Mouse (Mus musculus) embryonic facial prominence, embryonic 11.5 days (tissue): Measurements from ENCODE around the gene Wipf3. TPM values are rescaled to one million over a fixed set of nuclear protein-coding genes. Genes with fewer than 3 reads are reported as not detected.

Source experiments
- ATAC-seq: fragments of 200-750 bp; cut with Nextera tagmentation; replicated peaks from 2 replicates; pipeline ENCODE4 v1.8.0; 2017; ENCODE audit warnings: low read depth; ENCODE audit not compliant: insufficient number of reproducible peaks, low FRiP score, low TSS enrichment
- DNase-seq: peaks from one replicate; pipeline ENCODE4 v3.0.0-alpha.2; 2015; ENCODE audit warnings: low spot score
- H3K27ac ChIP-seq: fragments of 300-500 bp; sonication (generic); replicated peaks from 2 replicates; pipeline ENCODE4 v1.5.1; 2014; ENCODE audit warnings: mild to moderate bottlenecking, low read depth, low read length, control low read depth
- H3K27me3 ChIP-seq: fragments of 300-500 bp; sonication (generic); 2 replicates; pipeline ENCODE4 v1.6.1; 2014; ENCODE audit warnings: mild to moderate bottlenecking, low read length, moderate library complexity, mixed read lengths; ENCODE audit not compliant: control insufficient read depth, insufficient read depth
- H3K36me3 ChIP-seq: fragments of 300-500 bp; sonication (generic); replicated peaks from 2 replicates; pipeline ENCODE4 v1.6.1; 2014; ENCODE audit warnings: low read depth, mild to moderate bottlenecking, low read length, moderate library complexity, mixed read lengths; ENCODE audit not compliant: control insufficient read depth, insufficient read depth
- H3K4me1 ChIP-seq: fragments of 300-500 bp; sonication (generic); 2 replicates; pipeline ENCODE4 v1.6.1; 2014; ENCODE audit warnings: low read length, mixed read lengths; ENCODE audit not compliant: control insufficient read depth, insufficient read depth
- H3K4me2 ChIP-seq: fragments of 300-500 bp; sonication (generic); 2 replicates; pipeline ENCODE4 v1.6.1; 2014; ENCODE audit warnings: low read depth, mild to moderate bottlenecking, control low read depth, low read length, moderate library complexity
- H3K4me3 ChIP-seq: fragments of 300-500 bp; sonication (generic); 2 replicates; pipeline ENCODE4 v1.5.1; 2014; ENCODE audit warnings: low read depth, low read length, control low read depth
- H3K9ac ChIP-seq: fragments of 300-500 bp; sonication (generic); replicated peaks from 2 replicates; pipeline ENCODE4 v1.6.1; 2014; ENCODE audit warnings: mild to moderate bottlenecking, control low read depth, low read length
- H3K9me3 ChIP-seq: fragments of 300-500 bp; sonication (generic); replicated peaks from 2 replicates; pipeline ENCODE4 v1.6.1; 2016; ENCODE audit warnings: mild to moderate bottlenecking, low read length, inconsistent platforms, mixed read lengths; ENCODE audit not compliant: control insufficient read depth
- WGBS: fragments of 180-500 bp; shearing (Covaris S2); extraction: QIAGEN DNeasy Blood & Tissue Kit; methylation state at CpG from one replicate; pipeline ENCODE4 v1.1.7; 2014; 5-methylcytosine and 5-hydroxymethylcytosine counted together
- polyA plus RNA-seq: library from polyadenylated mRNA; unstranded; fragments of >200 nt; fragmentation: Nextera tagmentation; extraction: Ambion mirVana; gene quantifications from 2 replicates; pipeline ENCODE4 v1.2.1, GENCODE M21; 2014

The Wipf3 gene
- polyA plus RNA-seq, 1 experiment from 2014 or later = 0.90 TPM

DNA sequence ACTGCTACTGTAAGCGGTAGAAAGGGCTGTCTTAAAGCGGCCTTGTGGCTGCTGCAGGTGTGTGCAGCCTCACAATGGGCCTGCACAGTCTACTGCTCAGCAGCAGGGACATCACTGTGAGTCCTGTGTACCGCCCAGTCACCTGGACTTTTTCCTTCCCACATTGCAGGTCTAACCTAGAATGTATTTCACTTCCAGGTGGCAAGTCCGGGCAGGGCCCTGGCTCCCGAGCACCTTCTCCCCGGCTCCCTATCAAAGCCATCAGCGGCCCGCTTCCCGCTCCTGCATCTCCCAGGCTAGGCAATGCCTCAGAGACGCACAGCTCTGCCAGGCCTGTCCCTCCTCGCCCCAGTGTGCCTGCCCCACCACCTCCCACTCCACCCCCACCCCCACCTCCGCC is 55.6 kb downstream of the Wipf3 start:
- Histone ChIP-seq H3K4me2 (peak overlapping the region; percentile 64), H3K27me3 (no peaks in the 10 kb centered on the region; the same call in 1 of the 2 replicates), H3K4me1 (no peaks in the 10 kb centered on the region; the same call in 1 of the 2 replicates), H3K9me3 (no peaks in the 10 kb centered on the region), H3K36me3 (no peaks in the 10 kb centered on the region), H3K9ac (no peak overlapping the region), H3K4me3 (peak overlapping the region; percentile 24), H3K27ac (no peak overlapping the region)
- WGBS = 15% methylated on average over 12 of the region's 12 CpGs
- DNase-seq (no peak), ATAC-seq (peak; percentile 73)

GRCm38 (mm10) chr6:54485435-54485901 is 56.1 kb downstream of the Wipf3 start:
- no peaks in the 10 kb centered on the region; the same call in 1 of the 2 replicates for H3K27me3 ChIP-seq
- peak overlapping the region; percentile 24 for H3K4me3 ChIP-seq
- no peak overlapping the region for H3K27ac ChIP-seq
- no peaks in the 10 kb centered on the region for H3K36me3 ChIP-seq
- ATAC-seq (peak; percentile 66), DNase-seq (no peak)
- H3K9ac ChIP-seq = peak overlapping the region; percentile 33; the same call in 1 of the 2 replicates
- H3K4me1 ChIP-seq = no peaks in the 10 kb centered on the region; the same call in 1 of the 2 replicates
- H3K4me2 ChIP-seq = peak overlapping the region; percentile 64
- no peaks in the 10 kb centered on the region for H3K9me3 ChIP-seq
- 15% methylated on average over 20 of the region's 25 CpGs for WGBS

- DNase-seq (no peak), ATAC-seq (no peak)
- Histone ChIP-seq H3K4me1 (no peaks in the 10 kb centered on the region; the same call in 1 of the 2 replicates), H3K27me3 (no peaks in the 10 kb centered on the region; the same call in 1 of the 2 replicates), H3K9me3 (no peaks in the 10 kb centered on the region), H3K27ac (no peak overlapping the region), H3K36me3 (no peaks in the 10 kb centered on the region), H3K9ac (no peak overlapping the region), H3K4me3 (peak overlapping the region; percentile 24; the same call in 1 of the 2 replicates), H3K4me2 (peak overlapping the region; percentile 64)
- 26% methylated on average over 6 of the region's 6 CpGs for WGBS
Observed at GRCm38 (mm10) chr6:54485973-54486569, 56.7 kb downstream of the Wipf3 start.

- Histone ChIP-seq H3K4me1 (no peaks in the 10 kb centered on the region; the same call in 1 of the 2 replicates), H3K9ac (no peak overlapping the region), H3K4me3 (no peak overlapping the region), H3K36me3 (no peaks in the 10 kb centered on the region), H3K27ac (no peak overlapping the region), H3K4me2 (no peak overlapping the region), H3K9me3 (no peaks in the 10 kb centered on the region), H3K27me3 (no peaks in the 10 kb centered on the region)
- DNase-seq (no peak), ATAC-seq (no peak)
- 36% methylated on average over 7 of the region's 7 CpGs for WGBS
Observed at GRCm38 (mm10) chr6:54491074-54491473, 61.7 kb downstream of the Wipf3 start.

- Histone ChIP-seq H3K9me3 (no peaks in the 10 kb centered on the region), H3K4me2 (no peak overlapping the region), H3K4me3 (no peak overlapping the region), H3K27me3 (no peaks in the 10 kb centered on the region), H3K27ac (no peak overlapping the region), H3K4me1 (no peaks in the 10 kb centered on the region; the same call in 1 of the 2 replicates), H3K9ac (no peak overlapping the region), H3K36me3 (no peaks in the 10 kb centered on the region)
- no peak for DNase-seq
- no peak for ATAC-seq
Observed at GRCm38 (mm10) chr6:54494097-54494496, 64.7 kb downstream of the Wipf3 start.

GRCm38 (mm10) chr6:54494612-54495398 is 65.4 kb downstream of the Wipf3 start:
- no peak overlapping the region for H3K4me3 ChIP-seq
- no peaks in the 10 kb centered on the region for H3K9me3 ChIP-seq
- H3K27ac ChIP-seq = no peak overlapping the region
- DNase-seq (no peak), ATAC-seq (no peak)
- H3K27me3 ChIP-seq = no peaks in the 10 kb centered on the region
- no peak overlapping the region for H3K4me2 ChIP-seq
- H3K9ac ChIP-seq = no peak overlapping the region
- H3K4me1 ChIP-seq = no peaks in the 10 kb centered on the region; the same call in 1 of the 2 replicates
- H3K36me3 ChIP-seq = no peaks in the 10 kb centered on the region
- 68% methylated on average over 11 of the region's 11 CpGs for WGBS

GRCm38 (mm10) chr6:54496214-54496613 is 66.8 kb downstream of the Wipf3 start:
- Histone ChIP-seq H3K9ac (no peak overlapping the region), H3K9me3 (no peaks in the 10 kb centered on the region), H3K27ac (no peak overlapping the region), H3K27me3 (no peaks in the 10 kb centered on the region), H3K36me3 (no peaks in the 10 kb centered on the region), H3K4me3 (no peak overlapping the region), H3K4me2 (no peak overlapping the region), H3K4me1 (no peaks in the 10 kb centered on the region; the same call in 1 of the 2 replicates)
- no peak for ATAC-seq
- DNase-seq = no peak
- 71% methylated on average over 7 of the region's 7 CpGs for WGBS

GRCm38 (mm10) chr6:54502661-54503115 is 73.3 kb downstream of the Wipf3 start:
- no peak overlapping the region for H3K4me2 ChIP-seq
- H3K27me3 ChIP-seq = no peaks in the 10 kb centered on the region
- no peaks in the 10 kb centered on the region for H3K9me3 ChIP-seq
- 74% methylated on average over 6 of the region's 6 CpGs for WGBS
- H3K4me3 ChIP-seq = no peak overlapping the region
- H3K36me3 ChIP-seq = no peaks in the 10 kb centered on the region
- H3K9ac ChIP-seq = no peak overlapping the region
- no peak overlapping the region for H3K27ac ChIP-seq
- DNase-seq (no peak), ATAC-seq (no peak)
- no peaks in the 10 kb centered on the region for H3K4me1 ChIP-seq
